Mouse (Mus musculus) frontal cortex, postnatal 14 days (tissue): ENCODE results near the gene Elfn1.
A peak's percentile ranks its signal among the peaks of the same experiment; 100 is the strongest.

Source experiments
- DNase-seq, 2 experiments: peaks; one replicate each; pipeline ENCODE4 v3.0.0; 2022; ENCODE audit warnings: low spot score in 2 of 2

Gene Elfn1

DNA sequence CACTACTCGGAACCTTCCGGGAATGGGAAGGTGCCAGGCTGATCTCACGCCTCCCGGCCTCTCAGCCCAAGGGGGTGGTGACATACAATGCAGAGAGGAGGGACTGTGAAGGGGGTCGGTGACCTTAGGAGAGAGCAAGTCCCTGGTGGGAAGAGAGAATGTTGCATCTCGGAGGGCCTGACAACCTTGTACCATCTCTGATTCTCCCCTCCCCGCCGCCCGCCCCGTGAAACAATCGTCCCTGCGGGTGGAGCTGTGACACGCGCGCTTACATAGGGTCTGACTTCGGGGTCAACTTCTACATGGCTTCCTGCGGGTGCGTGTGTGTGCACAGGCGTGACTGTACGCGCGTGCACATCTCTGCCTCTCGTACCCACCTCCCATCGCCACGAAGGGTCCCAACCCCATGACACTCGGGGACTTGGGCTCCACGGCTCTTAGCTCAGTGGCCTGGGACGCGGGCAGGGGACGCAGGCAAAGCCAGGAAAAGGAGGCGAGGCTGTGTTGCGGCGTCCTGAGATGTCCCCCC, at the start of gene Elfn1:
Gene Elfn1 (plus strand): TSS at position 230 of the 529 bp plus-strand sequence.
- DNase-seq, result no peak

DNA sequence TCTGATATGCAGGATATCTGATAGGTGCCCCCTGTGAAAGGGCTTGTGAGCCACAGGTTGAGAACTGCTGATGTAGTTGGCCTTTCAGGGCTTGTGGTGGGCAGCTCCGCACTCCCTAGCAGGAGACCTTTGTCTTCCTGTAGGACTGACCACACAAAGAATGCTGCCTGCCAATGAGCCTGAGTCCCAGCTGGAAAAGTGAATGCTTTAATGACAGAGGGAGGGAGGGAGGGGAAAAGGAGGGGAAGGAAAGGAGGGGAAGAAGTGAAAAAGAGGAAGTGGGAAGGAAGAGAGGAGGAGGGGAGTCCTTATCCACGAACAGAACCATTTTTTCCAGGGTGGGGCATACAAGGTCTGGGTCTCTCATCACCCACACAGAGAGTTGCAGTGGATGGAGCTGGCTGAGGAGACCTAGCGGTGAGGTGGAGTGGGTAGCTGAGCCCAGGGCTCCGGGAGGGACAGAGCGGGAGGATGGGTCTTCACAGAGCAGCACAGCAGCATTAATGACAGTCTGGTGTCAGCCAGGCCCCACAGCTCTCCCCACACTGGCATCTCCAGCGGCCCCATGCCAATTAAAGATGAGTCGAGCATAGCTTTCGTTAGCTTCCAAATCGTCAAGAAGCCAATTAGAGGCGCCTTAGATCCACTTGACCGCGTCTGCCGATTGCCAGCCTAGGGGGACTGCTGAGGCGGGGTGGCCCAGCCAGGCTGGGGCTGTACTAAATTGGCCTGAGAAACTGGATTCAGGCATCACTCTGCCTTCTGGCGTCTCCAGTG, 47.2 kb upstream of the Elfn1 start:
- no peak for DNase-seq

DNA sequence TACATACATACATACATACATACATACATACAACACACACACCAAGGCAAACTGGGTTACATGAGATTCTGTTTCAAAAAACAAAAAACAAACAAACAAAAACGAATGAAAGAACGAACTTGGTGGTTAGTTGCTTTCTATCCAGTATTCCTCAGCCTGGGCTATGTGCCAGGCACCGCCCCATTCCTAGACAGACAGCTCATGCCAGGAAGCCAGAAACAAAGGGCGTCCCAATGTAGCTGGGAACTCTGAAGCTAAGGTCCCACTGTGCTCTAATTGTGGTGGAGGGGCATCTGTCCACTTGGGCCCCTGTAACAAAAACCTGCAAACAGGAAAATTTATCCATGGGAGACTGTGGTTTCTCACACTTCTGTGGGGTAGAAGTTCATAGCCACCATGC, 45.0 kb upstream of the Elfn1 start:
- DNase-seq, result no peak

DNA sequence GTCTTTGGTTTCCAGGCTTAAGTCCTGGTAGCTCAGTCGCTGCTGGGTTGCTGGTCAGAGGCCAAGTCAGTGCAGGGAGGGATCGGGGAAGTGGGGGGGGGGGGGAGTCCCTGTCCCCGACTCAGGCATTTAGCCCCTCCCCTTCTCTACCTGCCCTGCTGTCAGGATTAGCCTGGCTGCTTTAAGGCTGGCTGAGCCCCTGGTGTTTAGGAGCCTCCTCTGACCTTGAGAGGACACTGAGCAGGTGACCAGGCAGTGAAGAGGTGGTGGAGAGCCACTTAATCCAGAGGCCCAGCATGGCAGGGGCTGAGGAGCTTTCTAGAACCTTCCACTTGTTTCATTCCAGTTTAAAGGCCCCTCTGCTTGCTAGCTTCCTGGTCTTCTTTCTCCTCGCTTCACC, 36.9 kb upstream of the Elfn1 start:
- DNase-seq, result no peak

DNA sequence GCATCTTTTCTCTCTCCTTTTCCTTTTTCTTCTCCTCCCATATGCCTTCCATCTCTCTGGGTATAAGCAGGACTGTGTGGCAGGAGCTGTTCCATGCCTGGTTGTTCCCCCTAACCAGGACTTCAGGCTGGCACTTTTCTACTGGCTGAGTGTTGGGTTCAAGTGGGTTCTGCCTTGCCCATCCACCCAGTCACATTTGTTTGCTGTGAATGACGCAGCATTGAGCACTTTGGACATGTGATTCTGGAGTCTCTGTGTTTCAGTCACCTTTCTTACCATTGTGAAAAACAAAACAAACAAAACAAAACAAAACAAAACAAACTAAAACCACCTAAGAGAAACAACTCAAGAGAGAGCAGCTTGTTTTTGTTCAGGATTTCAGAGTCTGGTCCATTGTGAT, 36.2 kb upstream of the Elfn1 start:
- no peak for DNase-seq

DNA sequence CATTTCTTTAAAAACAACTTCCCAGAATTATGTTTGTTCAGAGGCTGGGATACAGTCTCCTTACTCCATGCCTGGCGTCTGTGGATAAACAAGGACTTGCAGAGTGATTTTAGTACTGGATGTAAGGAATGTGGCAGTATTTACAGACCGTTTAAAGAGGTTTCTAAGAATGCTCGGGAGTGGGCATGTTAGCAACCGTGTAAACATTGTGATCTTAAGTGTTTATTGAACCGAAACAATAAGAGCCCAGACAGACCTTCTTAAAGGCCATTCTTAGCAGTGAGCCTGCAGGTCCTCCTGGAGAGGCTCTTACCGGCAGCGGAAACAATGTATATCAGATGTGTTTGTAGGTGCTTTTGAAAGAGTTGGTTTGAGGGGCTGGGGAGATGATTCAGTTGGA, 30.2 kb upstream of the Elfn1 start:
- DNase-seq, result no peak

DNA sequence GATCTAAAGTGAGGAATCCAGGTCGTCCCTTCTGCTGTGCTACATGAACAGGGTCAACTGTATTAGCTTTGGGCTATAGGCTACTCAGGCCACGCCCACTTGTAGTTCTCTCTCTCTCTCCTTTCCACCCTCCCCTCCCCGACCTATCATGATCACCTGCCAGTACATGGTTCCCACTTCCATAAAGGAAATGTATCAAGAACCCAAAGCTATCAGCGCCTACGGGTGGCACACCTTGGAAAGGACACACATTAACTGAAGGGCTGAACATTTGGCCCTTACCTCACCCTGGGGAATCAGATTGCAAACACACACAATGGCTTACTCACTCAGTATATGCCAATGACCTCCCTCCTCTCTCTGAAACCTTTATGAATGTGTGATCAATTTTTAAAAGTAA, 28.0 kb upstream of the Elfn1 start:
- DNase-seq, result no peak

DNA sequence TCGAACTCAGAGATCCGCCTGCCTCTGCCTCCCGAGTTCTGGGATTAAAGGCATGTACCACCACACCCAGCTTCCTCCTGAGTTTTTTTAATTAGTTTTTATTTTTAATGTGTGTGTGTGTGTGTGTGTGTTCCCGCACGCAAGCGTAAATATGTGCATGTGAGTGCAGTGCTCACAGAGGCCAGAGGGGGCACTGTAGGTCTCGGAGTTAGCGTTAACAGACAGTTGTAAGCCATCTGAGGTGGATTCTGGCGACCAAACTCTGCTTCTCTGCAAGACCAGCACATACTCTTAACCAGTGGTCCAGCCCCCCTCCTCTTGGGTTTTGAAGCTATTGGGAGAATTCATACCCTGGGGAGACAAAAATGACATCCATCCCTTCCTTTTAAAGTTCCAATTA, 26.6 kb upstream of the Elfn1 start:
- DNase-seq, result no peak

DNA sequence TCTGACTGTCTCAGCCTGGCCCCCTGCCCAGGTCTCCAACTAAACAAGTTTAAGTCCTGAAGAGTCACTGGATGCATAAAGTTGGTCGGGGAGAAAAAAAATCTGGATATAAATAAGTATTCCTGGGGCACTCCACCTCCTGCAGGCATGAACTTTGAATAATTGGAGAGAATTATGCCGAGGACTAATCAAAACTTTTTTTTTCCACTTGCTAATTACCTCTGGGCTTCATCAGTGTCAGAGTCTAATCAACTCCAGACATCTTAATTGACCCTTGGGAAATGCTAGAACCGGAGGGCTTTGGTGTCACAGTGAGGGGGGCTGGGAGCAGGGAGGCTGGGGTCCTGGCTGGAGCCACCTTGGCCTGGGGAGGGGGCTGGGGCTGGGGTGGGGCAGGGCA, 19.1 kb upstream of the Elfn1 start:
- DNase-seq, result no peak

DNA sequence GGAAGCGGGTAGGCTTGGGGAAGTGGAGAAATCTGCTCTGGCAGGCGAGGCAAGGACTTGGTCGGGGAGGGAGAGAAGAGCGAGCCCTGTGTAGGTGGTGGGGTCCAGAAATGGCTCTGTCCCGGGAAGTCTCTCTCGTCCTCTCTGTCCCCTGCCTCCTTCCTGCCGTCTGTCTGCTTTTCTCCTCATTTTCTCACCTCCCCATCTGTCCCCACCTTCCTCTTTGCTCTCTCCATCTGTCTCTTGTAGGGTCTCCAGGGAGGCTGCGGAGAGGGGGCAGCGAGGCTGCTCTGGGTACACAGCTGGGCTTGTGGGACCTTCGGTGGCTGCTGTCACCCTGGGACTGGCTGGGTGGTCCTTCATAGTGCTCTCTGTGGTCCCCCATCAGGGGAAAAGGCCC, 18.4 kb upstream of the Elfn1 start:
- DNase-seq, result no peak

DNA sequence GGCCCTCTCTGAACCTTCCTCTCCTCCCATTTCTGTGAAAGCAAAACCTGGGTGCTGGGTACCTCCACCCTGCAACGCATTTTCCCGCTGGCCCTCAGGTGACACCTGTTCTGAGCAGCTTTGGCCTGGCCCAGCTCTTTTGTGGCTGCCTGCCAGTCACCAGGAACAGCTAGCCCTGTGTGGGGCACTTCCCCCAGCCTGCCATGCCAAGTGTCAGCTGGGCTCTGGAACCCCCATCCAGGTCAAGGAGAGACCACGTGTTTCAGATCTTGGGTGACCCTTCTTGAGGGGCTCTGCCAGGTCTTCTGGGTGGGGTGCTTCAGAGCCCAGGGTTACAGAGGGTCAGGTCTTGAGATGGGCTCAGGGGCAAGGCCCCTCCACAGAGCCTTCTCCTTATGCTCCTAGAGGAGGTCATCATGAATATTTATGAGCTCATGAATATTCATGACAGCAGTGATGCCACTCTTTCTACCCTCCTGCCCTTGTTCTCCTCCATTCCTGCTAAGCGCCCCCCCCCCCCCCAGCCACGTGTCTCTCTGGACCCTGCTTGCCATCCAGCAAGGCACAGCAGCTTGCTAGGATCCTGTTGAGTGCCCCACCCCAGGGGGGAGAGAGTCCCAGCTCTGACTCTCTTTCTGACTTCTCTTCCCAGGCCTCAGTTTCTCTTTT, 15.3 kb upstream of the Elfn1 start:
- no peak for DNase-seq

DNA sequence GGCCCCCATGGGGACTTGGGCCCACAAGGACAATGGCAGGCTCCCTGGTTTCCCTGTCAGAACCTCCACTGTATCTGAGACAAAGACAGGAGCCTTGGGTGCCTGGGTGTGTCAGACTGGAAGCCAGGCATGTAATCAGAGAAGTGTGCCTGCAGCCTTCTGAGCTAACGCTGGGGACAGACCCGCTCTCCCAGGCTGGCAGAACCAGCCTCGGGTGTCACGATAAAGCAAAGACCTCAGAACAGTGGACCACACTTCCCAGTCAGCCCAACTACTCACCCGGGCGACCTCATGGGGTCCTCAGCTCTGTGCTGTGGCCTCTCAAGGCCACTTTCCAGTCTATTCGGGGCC, 14.8 kb upstream of the Elfn1 start:
- DNase-seq, result no peak

DNA sequence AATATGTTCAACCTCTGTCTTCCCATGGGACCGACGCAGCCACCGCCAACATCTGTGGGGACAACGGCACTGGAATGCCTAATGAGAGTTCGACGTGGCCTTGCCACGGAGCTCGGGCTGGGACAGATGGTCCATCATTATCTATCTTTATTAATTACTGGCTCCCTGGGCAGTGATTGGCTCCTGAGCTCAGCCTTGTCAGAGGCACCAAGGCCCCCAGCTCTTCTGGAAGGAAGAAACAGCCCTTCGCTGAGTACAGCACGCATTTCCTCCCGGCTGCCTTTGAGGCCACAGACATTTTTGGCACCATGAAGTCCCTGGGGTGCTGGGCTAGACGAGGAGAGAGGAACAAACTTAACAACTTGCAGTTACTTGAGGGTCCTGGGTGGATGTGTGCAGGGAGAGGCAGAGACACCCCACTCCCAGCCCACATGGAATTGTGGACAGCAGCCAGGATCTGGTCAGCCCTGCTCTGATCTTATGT, 13.7 kb upstream of the Elfn1 start:
- no peak for DNase-seq

DNA sequence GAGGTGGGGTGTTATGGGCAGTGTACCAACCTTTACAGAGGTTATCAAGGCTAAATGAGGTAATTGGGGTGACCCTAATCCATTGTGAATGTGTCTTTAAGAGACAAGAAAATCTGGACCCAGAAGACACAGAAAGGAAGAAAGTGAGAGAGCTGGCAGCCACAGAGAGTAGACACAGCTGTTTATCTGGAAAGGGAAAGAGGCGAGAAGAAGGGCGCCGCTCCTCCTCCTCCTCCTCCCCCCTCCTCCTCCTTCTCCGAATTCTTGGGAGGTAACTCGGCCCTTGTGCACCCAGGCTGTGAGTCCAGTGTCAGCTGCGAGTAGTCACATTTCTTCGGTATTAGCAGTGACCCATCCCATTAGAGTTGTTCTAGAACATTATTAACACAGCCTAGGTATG, 8.7 kb upstream of the Elfn1 start:
- DNase-seq, result no peak

DNA sequence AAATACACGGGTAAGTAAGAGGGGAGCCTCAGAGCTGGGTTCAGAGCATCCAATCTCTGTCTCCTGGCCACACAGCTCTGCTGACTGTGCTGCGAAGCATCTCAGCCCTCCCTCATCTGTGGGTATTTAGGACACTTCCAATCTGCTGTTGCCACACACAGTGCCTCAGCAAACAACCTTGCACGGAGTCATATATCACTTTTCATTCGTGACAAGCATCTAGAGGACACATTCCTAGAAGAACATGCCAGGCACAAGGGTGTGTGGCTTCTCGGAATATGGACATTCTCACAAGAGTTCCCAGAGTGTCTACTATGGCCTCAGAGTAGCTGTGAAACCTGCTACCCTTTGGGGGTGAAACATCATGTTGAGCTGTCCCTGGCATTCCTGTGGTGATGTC, 2.6 kb upstream of the Elfn1 start:
- no peak for DNase-seq

DNA sequence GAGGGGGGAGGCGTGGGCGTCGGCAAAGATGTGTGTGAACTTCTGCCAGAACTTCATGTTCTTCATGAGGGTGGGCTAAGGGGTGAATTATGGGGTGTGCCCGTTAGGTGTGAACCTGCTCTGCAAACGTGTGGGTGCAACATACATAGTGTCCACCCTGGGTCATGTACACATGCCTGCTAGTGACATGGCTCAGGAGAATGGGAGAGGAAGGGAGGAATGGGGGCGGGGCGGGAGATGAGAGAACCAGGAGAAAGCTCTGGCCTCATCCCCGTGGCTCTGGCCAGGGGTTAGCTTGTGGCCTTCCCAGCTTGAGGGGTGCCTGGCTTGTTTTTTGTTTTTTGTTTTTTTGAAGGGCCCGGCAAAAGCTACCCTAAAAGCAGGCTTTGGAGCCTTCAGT, 1.2 kb upstream of the Elfn1 start:
- no peak for DNase-seq

DNA sequence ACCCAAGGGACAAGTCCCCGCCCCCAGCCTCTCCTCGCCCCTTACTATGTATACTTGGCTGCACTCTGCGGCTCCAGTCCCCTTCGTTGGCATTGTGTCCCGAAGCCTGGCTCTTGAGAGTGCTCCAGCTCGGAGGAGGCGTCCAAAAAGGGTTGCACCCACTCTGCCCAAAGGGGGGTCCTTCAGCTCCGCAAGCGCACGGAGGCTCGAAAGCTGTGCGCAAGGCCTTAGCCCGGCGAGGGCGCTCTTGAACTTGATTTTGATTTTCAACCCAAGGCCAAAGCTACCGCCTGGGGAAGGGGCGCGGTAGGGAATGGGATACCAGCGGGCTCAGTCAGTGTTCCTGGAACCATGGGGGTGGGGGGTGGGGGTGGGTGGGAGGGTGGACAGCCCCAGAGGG, 502 bp upstream of the Elfn1 start:
- DNase-seq, result peak in 1 of 2 experiments; percentile 62

DNA sequence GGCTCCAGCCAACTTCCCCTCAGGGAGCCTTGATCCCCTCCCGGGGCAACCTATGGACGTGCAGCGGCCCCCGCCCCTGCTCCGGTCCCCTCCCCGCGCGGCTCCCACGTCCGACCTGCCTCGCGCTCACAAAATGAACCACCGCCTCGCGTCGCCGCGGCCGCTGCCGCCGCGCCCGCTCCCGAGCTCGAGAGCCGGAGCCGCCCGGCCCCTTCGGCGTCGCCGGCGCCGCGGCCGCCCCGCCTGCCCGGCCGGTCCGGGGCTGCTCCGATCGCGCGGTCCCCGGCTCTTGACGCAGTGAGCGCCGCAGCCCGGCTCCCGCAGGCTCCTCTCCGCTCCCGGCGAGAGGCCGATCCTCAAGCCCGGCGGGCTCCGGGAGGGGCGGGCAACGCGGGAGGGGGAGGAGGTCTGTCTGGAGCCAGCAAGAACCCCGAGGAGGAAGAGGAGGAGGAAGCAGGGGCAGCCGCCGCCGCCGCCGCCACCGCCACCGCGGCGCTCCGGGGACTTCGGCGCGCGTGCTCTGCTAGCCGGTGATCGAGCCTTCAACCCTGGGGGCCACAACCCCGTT, 584 bp downstream of the Elfn1 start:
- no peak for DNase-seq

DNA sequence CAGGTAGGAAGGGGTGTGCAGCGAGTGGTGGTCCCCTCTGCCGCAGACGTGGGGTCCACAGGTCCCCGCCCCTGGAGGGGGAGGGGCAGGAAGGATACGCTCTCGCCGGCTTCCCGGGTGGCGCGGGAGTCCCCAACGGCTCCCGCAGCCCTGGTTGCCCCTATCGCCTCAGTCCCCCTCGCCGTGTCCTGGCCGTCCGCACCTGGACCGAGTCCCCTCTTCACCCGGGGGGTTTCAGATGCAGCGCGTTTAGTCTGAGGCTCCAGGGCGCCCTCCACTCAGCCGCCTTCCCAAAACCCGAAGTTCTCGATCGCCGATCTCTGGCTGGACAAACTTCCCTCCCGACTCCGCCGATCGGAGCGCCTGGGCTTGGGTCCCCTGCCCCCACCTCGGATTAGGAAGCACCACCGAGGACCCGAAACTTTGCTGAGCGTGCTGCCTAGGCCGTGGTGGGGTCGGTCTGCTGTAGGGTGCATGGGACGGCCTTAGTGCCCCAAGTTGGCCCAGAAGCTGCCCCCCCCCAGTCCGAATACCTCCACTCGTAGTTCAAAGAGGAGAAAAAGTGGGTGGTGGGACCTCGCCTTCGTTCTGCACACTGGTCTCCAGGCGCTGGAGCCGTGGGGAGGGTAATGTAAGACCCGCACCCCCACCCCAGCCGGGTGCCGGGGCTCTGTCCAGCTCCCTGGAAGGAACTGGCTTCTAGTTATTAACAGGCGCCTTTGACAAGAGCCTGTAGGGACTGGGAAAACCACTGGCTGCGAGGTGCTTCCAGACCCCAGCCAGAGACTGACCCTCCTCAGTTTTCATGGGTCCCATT, 1.3 kb downstream of the Elfn1 start:
- no peak for DNase-seq

DNA sequence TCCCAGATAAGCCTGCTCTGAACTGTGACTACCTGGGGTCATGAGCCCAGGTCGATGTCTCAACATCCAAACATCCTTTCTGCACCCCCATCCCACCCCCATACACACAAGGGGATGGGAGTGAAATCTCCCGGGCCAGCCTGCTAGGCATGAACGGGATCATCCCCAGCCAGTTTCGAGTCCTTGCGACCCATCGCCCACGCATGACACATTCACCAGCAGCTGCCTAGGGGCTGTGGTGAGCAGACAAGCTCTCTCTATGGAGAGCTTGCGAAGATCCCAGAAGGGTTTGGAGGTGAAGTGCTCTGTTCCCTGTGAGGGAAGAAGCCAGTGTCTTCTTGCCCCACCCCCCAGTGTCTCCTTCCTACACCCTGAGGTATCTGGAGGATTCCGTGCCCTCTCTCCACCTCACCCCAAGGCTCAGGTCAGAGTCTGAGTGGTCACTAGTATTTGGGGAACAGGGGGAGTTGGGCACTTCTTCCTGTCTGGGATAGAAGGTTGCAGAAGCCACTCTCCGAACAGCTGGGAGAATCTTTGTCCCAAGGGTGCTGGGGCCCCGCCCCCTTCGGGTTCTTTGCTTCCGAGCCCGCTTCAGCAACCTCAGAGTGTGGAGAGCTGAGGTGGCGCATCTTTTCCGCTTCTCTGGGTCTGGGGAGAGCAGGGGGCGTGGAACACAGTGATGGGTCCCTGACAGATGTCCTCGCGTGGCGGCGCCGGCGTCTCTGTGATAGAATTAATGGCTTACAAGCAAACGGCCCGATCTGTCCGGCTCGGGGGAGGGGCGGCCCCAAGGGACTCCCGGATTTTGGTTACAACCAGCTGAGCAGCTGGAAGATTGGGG, 2.2 kb downstream of the Elfn1 start:
- DNase-seq, result no peak

DNA sequence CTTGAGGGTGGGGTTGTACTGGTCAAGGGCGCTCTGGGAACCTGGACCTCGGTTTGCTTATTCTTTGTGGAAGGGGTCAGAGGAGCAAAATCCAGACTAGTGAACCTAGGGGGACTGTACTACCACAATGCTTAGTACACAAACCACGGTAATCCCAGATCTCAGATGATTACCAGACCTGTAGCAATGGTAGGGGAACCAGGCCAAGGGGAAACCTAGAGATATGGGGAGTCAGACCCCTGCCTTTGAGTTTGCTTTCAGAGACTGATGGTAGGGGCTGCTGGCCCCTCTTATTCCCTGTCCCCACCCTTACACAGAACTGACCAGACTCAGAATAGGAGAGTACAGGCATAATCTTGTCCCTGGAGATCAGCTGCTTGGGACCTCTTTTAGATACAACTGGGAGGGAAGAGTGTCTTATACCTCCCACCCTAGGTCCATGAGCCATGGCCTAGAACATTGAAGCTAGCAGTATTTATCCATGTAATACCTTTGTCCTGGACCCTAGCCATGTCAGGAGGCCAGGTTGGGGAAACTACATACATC, 3.1 kb downstream of the Elfn1 start:
- DNase-seq, result no peak
